In the genomic region with DNA sequence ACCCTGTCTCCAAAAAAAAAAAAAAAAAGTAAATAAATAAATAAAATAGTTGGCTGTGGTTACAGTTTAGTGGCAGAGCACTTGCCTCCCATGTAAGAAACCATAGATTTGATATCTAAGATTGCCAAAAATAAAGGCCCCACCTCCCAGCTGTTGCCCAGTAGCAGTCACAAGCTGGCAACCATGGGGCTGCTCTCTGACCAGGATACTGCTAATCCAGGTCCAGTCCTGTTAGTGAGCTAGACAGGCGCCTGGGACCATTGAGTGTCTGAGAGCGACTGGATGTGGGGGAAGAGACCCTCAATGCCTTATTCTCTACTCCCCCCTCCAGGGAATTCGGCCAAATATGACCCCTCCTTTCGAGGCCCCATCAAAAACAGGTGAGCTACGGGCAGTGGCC, we compare ENCODE assay signal across 29 mouse cellular contexts. TPM values are rescaled to one million over a fixed set of nuclear protein-coding genes. Genes with fewer than 3 reads are reported as not detected.
DNase-seq lines count a peak whose midpoint lies in the region; ATAC-seq and TF ChIP-seq lines count a peak whose summit lies in the region.
"Had no signal": no experiment of that assay in that cellular context is flagged by ENCODE, and none has a peak within 500 bp of the region (broad histone marks: within the 10 kb centered on the region; RNA-seq: fewer than 3 reads in every experiment).

No protein-coding gene starts in this region.

- TF ChIP-seq CTCF in gastrocnemius, adult 2 months (IDR thresholded peaks at IDR 0.05), result no peak

- WGBS in midbrain, embryonic 11.5 days, result 81% methylated on average over 5 of the region's 5 CpGs
- WGBS in midbrain, embryonic 14.5 days, result 89% methylated on average over 5 of the region's 5 CpGs

- no peak for ATAC-seq in midbrain, embryonic 11.5 days (ENCODE audit: low FRiP score)
- ATAC-seq in midbrain, embryonic 14.5 days (ENCODE audit: low FRiP score, low TSS enrichment), result no peak
- ATAC-seq: forebrain, embryonic 14.5 days; forebrain, embryonic 16.5 days had no signal

- H3K27ac ChIP-seq in gastrocnemius, adult 2 months, result no peak overlapping the region
- H3K27ac ChIP-seq in midbrain, embryonic 11.5 days (ENCODE audit: low read depth, low read length), result no peak overlapping the region
- H3K27ac ChIP-seq in midbrain, embryonic 14.5 days (replicated peaks; ENCODE audit: low read depth, low read length), result no peak overlapping the region
- H3K27ac ChIP-seq: embryonic facial prominence, embryonic 15.5 days; forebrain, embryonic 12.5 days had no signal

- H3K4me1 ChIP-seq in midbrain, embryonic 11.5 days (ENCODE audit: control insufficient read depth, insufficient read depth, low read length), result no peaks in the 10 kb centered on the region; the same call in 1 of the 2 replicates
- H3K4me1 ChIP-seq in midbrain, embryonic 14.5 days (ENCODE audit: control insufficient read depth, insufficient read depth, low read length), result no peaks in the 10 kb centered on the region
- H3K4me1 ChIP-seq: forebrain, embryonic 12.5 days had no signal

- no peak overlapping the region for H3K9ac ChIP-seq in midbrain, embryonic 11.5 days (ENCODE audit: low read length)
- H3K9ac ChIP-seq in midbrain, embryonic 14.5 days (replicated peaks; ENCODE audit: low read length), result no peak overlapping the region
- H3K9ac ChIP-seq: embryonic facial prominence, embryonic 15.5 days; forebrain, embryonic 12.5 days had no signal

- H3ac ChIP-seq in myocyte (ENCODE audit: control insufficient read depth, insufficient read length), result no peak overlapping the region

- H3K79me2 ChIP-seq in myocyte (ENCODE audit: control insufficient read depth, insufficient read depth), result no peaks in the 10 kb centered on the region

- H3K27me3 ChIP-seq in midbrain, embryonic 11.5 days (ENCODE audit: control insufficient read depth, insufficient read depth, low read length), result no peaks in the 10 kb centered on the region
- H3K27me3 ChIP-seq in midbrain, embryonic 14.5 days (ENCODE audit: control insufficient read depth, insufficient read depth, low read length), result no peaks in the 10 kb centered on the region
- H3K27me3 ChIP-seq in myocyte (ENCODE audit: control insufficient read depth, insufficient read depth, insufficient read length), result no peaks in the 10 kb centered on the region
- H3K27me3 ChIP-seq: embryonic facial prominence, embryonic 13.5 days; embryonic facial prominence, embryonic 15.5 days; forebrain, embryonic 12.5 days had no signal

- H3K9me3 ChIP-seq in midbrain, embryonic 11.5 days (ENCODE audit: control insufficient read depth, low read length), result no peaks in the 10 kb centered on the region
- H3K9me3 ChIP-seq in midbrain, embryonic 14.5 days (ENCODE audit: control insufficient read depth, low read length), result no peaks in the 10 kb centered on the region
- H3K9me3 ChIP-seq: embryonic facial prominence, embryonic 13.5 days; embryonic facial prominence, embryonic 15.5 days; forebrain, embryonic 10.5 days; forebrain, embryonic 12.5 days had no signal

- no peak overlapping the region for H3K4me3 ChIP-seq in gastrocnemius, adult 2 months
- no peak overlapping the region for H3K4me3 ChIP-seq in midbrain, embryonic 11.5 days (ENCODE audit: low read depth, low read length)
- H3K4me3 ChIP-seq in midbrain, embryonic 14.5 days (replicated peaks; ENCODE audit: low read depth, low read length), result no peak overlapping the region
- no peak overlapping the region for H3K4me3 ChIP-seq in myocyte
- H3K4me3 ChIP-seq: embryonic facial prominence, embryonic 13.5 days; embryonic facial prominence, embryonic 15.5 days; erythroblast, embryonic 14.5 days; forebrain, embryonic 12.5 days had no signal

- intact Hi-C loops in gastrocnemius, adult 2 months (cut with DNase I), result no loop called here

- TF ChIP-seq POLR2A in myocyte (IDR thresholded peaks at IDR 0.05; ENCODE audit: insufficient read length, low read depth), result no peak

- peaks cover 11% of the 10 kb centered on the region for H3K36me3 ChIP-seq in midbrain, embryonic 11.5 days (ENCODE audit: control insufficient read depth, insufficient read depth, low read length)
- H3K36me3 ChIP-seq in midbrain, embryonic 14.5 days (ENCODE audit: control insufficient read depth, insufficient read depth, low read length), result peaks cover 29% of the 10 kb centered on the region
- peaks cover 11% of the 10 kb centered on the region for H3K36me3 ChIP-seq in myocyte (ENCODE audit: control insufficient read depth, insufficient read depth)

- peak; percentile 6 for DNase-seq in gastrocnemius, postnatal 25 days
- no peak for DNase-seq in gastrocnemius, adult 2 months
- peak; percentile 17 for DNase-seq in midbrain, embryonic 11.5 days (ENCODE audit: low spot score, missing footprints)
- no peak for DNase-seq in midbrain, embryonic 14.5 days
- DNase-seq in NIH3T3 (ENCODE audit: low read depth), result peak; percentile 29
- DNase-seq in kidney, adult 8-10 months, result no peak
- DNase-seq in kidney, adult 11 months, result no peak
- DNase-seq: adrenal gland, adult 8-10 months; adrenal gland, postnatal 14 days; cerebellum, adult 11 months; cerebellum, adult 18-20 months; cerebellum, adult 8-10 months; cerebellum, adult 9-11 months; cerebellum, postnatal 14 days; cerebellum, postnatal 36 days; embryo, embryonic 11 days had no signal

- H3K4me2 ChIP-seq in midbrain, embryonic 11.5 days, result no peak overlapping the region
- H3K4me2 ChIP-seq in midbrain, embryonic 14.5 days (ENCODE audit: low read length), result no peak overlapping the region
- H3K4me2 ChIP-seq in myocyte (ENCODE audit: low read depth), result peak overlapping the region; percentile 25
- H3K4me2 ChIP-seq: embryonic facial prominence, embryonic 13.5 days; embryonic facial prominence, embryonic 15.5 days; forebrain, embryonic 12.5 days had no signal

TF ChIP-seq in myocyte, 11 proteins besides CTCF, POLR2A, EP300 and RAD21:
- TF ChIP-seq MAX (IDR thresholded peaks at IDR 0.05; ENCODE audit: low read depth), result no peak
- TF ChIP-seq MYOD1 (IDR thresholded peaks at IDR 0.05; ENCODE audit: control insufficient read depth in 1 of 3, insufficient read length in 2 of 3, low read depth in 2 of 3), result peak in 2 of 3 experiments; percentile 43 to 70
- peak; percentile 45 to 80 (median 53) for TF ChIP-seq MYOG (IDR thresholded peaks at IDR 0.05; ENCODE audit: control insufficient read depth in 1 of 3, insufficient read depth in 1 of 3, insufficient read length in 2 of 3, low read depth in 2 of 3)

RNA-seq across cellular contexts. Expression of a gene that starts 2.0 kb away (rescaled TPM):
- not detected for total RNA-seq in gastrocnemius, postnatal 25 days (2021)
- total RNA-seq in gastrocnemius, adult 2 months (2021), result not detected
- polyA plus RNA-seq in midbrain, embryonic 11.5 days (2014; fragmentation: Nextera tagmentation; extraction: Ambion mirVana), result not detected in 2 replicates
- polyA plus RNA-seq in midbrain, embryonic 14.5 days (2014; fragmentation: Nextera tagmentation; extraction: Ambion mirVana), result not detected in 2 replicates
- 14.6 TPM for polyA plus RNA-seq in myocyte (2012; fragmentation: generic; extraction: Trizol)
- total RNA-seq: common myeloid progenitor, adult 5-6 weeks had no signal
- polyA plus RNA-seq: erythroblast, embryonic 14.5 days; forebrain, embryonic 12.5 days; forebrain, embryonic 14.5 days had no signal

RNA-seq across cellular contexts. Expression of a gene that starts 14.7 kb away (rescaled TPM):
- total RNA-seq in gastrocnemius, postnatal 25 days (2021), result 1 to 10 TPM; 8.5 to 9.3 TPM
- 10 to 100 TPM; 10.5 to 12.0 TPM for total RNA-seq in gastrocnemius, adult 2 months (2021)
- 11.0 and 12.3 TPM in 2 replicates for polyA plus RNA-seq in midbrain, embryonic 11.5 days (2014; fragmentation: Nextera tagmentation; extraction: Ambion mirVana)
- 25.1 and 28.2 TPM in 2 replicates for polyA plus RNA-seq in midbrain, embryonic 14.5 days (2014; fragmentation: Nextera tagmentation; extraction: Ambion mirVana)
- 30.1 TPM for polyA plus RNA-seq in myocyte (2012; fragmentation: generic; extraction: Trizol)

RNA-seq across cellular contexts. Expression of a gene that starts 18.0 kb away (rescaled TPM):
- 10 to 100 TPM; 25.5 to 26.4 TPM for total RNA-seq in gastrocnemius, postnatal 25 days (2021)
- 10 to 100 TPM; 28.0 to 29.6 TPM for total RNA-seq in gastrocnemius, adult 2 months (2021)
- polyA plus RNA-seq in midbrain, embryonic 11.5 days (2014; fragmentation: Nextera tagmentation; extraction: Ambion mirVana), result 56.9 and 60.5 TPM in 2 replicates
- polyA plus RNA-seq in midbrain, embryonic 14.5 days (2014; fragmentation: Nextera tagmentation; extraction: Ambion mirVana), result 91.6 and 97.0 TPM in 2 replicates
- polyA plus RNA-seq in myocyte (2012; fragmentation: generic; extraction: Trizol), result 94.5 TPM

RNA-seq across cellular contexts. Expression of a gene that starts 18.3 kb away (rescaled TPM):
- 1 to 10 TPM; 2.6 to 2.9 TPM for total RNA-seq in gastrocnemius, postnatal 25 days (2021)
- 1 to 10 TPM; 1.3 to 3.4 TPM for total RNA-seq in gastrocnemius, adult 2 months (2021)
- polyA plus RNA-seq in midbrain, embryonic 11.5 days (2014; fragmentation: Nextera tagmentation; extraction: Ambion mirVana), result 0.83 and 1.5 TPM in 2 replicates
- polyA plus RNA-seq in midbrain, embryonic 14.5 days (2014; fragmentation: Nextera tagmentation; extraction: Ambion mirVana), result 2.1 and 3.6 TPM in 2 replicates
- 0.43 TPM for polyA plus RNA-seq in myocyte (2012; fragmentation: generic; extraction: Trizol)

RNA-seq across cellular contexts. Expression of a gene that starts 34.5 kb away (rescaled TPM):
- total RNA-seq in gastrocnemius, postnatal 25 days (2021), result not detected
- not detected for total RNA-seq in gastrocnemius, adult 2 months (2021)
- polyA plus RNA-seq in midbrain, embryonic 11.5 days (2014; fragmentation: Nextera tagmentation; extraction: Ambion mirVana), result 0.05 and 0.15 TPM in 2 replicates
- not detected in 2 replicates for polyA plus RNA-seq in midbrain, embryonic 14.5 days (2014; fragmentation: Nextera tagmentation; extraction: Ambion mirVana)
- polyA plus RNA-seq in myocyte (2012; fragmentation: generic; extraction: Trizol), result not detected
- total RNA-seq: adrenal gland, postnatal 14 days; adrenal gland, postnatal 4 days; common myeloid progenitor, adult 5-6 weeks had no signal
- polyA plus RNA-seq: brain, embryonic 14.5 days; C2C12; embryonic facial prominence, embryonic 11.5 days; embryonic facial prominence, embryonic 13.5 days; embryonic facial prominence, embryonic 15.5 days; erythroblast, embryonic 14.5 days; forebrain, embryonic 12.5 days; forebrain, embryonic 14.5 days; forebrain, embryonic 16.5 days had no signal

Comparison
In these comparisons a context has a peak if more than half of its experiments do, and no peak if none do; other contexts are left out.
1. DNase-seq: peak in gastrocnemius, postnatal 25 days (single experiment), midbrain, embryonic 11.5 days (single experiment) and NIH3T3 (single experiment); none in gastrocnemius, adult 2 months (single experiment), midbrain, embryonic 14.5 days (single experiment), kidney, adult 8-10 months (0 of 2) and kidney, adult 11 months (single experiment).
2. RNA of a gene that starts 2.0 kb away (polyA plus RNA-seq): 14.6 TPM in myocyte (single experiment); not detected in midbrain, embryonic 11.5 days and not detected in midbrain, embryonic 14.5 days; every median in the first group is over 10 times any median in the second.